Mouse (Mus musculus) ES-E14 (cell line): ENCODE data around the gene Gar1. TPM values are rescaled to one million over a fixed set of nuclear protein-coding genes. Genes with fewer than 3 reads are reported as not detected.

Source experiments
- DNase-seq: peaks from one replicate; pipeline ENCODE4 v3.0.0-alpha.2; 2013; ENCODE audit warnings: low read depth, low spot score
- H3K27ac ChIP-seq: 2 replicates; pipeline ENCODE4 v1.5.1; 2012; ENCODE audit warnings: low read depth, mild to moderate bottlenecking, low read length, moderate library complexity, mixed read lengths; ENCODE audit not compliant: poor library complexity, insufficient read depth, severe bottlenecking
- H3K36me3 ChIP-seq: 2 replicates; pipeline ENCODE4 v1.6.1; 2012; ENCODE audit warnings: mild to moderate bottlenecking, low read length, moderate library complexity, mixed read lengths; ENCODE audit not compliant: control insufficient read depth, poor library complexity, insufficient read depth, severe bottlenecking
- H3K4me1 ChIP-seq, 2 experiments: fragments of 150-350 bp in 1 of 2; sonication (generic) in 1 of 2; 2 replicates each; pipeline ENCODE4 v1.6.1; 2012; ENCODE audit warnings: low read length in 2 of 2, mild to moderate bottlenecking in 1 of 2, mixed read lengths in 1 of 2; ENCODE audit not compliant: control insufficient read depth in 2 of 2, insufficient read depth in 2 of 2, poor library complexity in 1 of 2
- H3K4me3 ChIP-seq, 2 experiments: fragments of 150-350 bp in 1 of 2; sonication (generic) in 1 of 2; 2 replicates each; pipeline ENCODE4 v1.5.1; 2012; ENCODE audit warnings: low read length in 2 of 2, low read depth in 1 of 2, mild to moderate bottlenecking in 1 of 2, mixed read lengths in 1 of 2; ENCODE audit not compliant: insufficient read depth in 1 of 2, poor library complexity in 1 of 2, severe bottlenecking in 1 of 2
- H3K9ac ChIP-seq: 2 replicates; pipeline ENCODE4 v1.6.1; 2012; ENCODE audit warnings: low read depth, mild to moderate bottlenecking, low read length, mixed read lengths; ENCODE audit not compliant: poor library complexity, insufficient read depth, severe bottlenecking
- H3K9me3 ChIP-seq: fragments of 150-350 bp; sonication (generic); 2 replicates; pipeline ENCODE4 v1.6.1; 2012; ENCODE audit warnings: low read depth, mild to moderate bottlenecking, low read length; ENCODE audit not compliant: control insufficient read depth, insufficient read depth
- CHD2 ChIP-seq: IDR thresholded peaks from 2 replicates; pipeline ENCODE4 v1.6.1; 2014; ENCODE audit warnings: mild to moderate bottlenecking, low read depth, low read length, inconsistent platforms
- HCFC1 ChIP-seq: IDR thresholded peaks from 2 replicates; pipeline ENCODE4 v1.6.1; 2012; ENCODE audit warnings: low read length, inconsistent platforms, borderline replicate concordance; ENCODE audit not compliant: insufficient read depth
- MAFK ChIP-seq: IDR thresholded peaks from 2 replicates; pipeline ENCODE4 v1.6.1; 2014; ENCODE audit warnings: mild to moderate bottlenecking, low read depth, low read length, inconsistent platforms; ENCODE audit not compliant: insufficient read depth
- ZC3H11A ChIP-seq: IDR thresholded peaks from 2 replicates; pipeline ENCODE4 v1.6.1; 2012; ENCODE audit warnings: low read depth, mild to moderate bottlenecking, inconsistent platforms, low read length, borderline replicate concordance
- ZNF384 ChIP-seq: IDR thresholded peaks from 2 replicates; pipeline ENCODE4 v1.6.1; 2012; ENCODE audit warnings: low read depth, low read length, inconsistent platforms
- in situ Hi-C, 2 experiments: fragments of 600-800 bp; cut with MboI; formaldehyde crosslinking; loops; one replicate each; pipeline ENCODE4 v1.15.1; 2025; ENCODE audit warnings: low sequenced_read_pairs in 2 of 2, inconsistent platforms in 1 of 2; ENCODE audit not compliant: unreplicated experiment in 2 of 2
- total RNA-seq: library from RNA; depleted of rRNA; stranded (reverse); fragments of 300-350 nt; gene quantifications from 2 replicates; pipeline ENCODE4 v1.2.3, GENCODE M21; 2012

Gene Gar1
- total RNA-seq, 1 experiment: 79.1 TPM

GRCm38 (mm10) chr3:129877327-129877726 is 46.1 kb upstream of the Gar1 start:
- H3K36me3 ChIP-seq: no peaks in the 10 kb centered on the region
- no peaks in the 10 kb centered on the region for H3K9me3 ChIP-seq
- no peak overlapping the region for H3K9ac ChIP-seq
- DNase-seq: no peak
- no peak overlapping the region for H3K4me3 ChIP-seq
- in situ Hi-C loops: no loop called here
- TF ChIP-seq ZNF384 (no peak), HCFC1 (no peak), CHD2 (no peak), MAFK (no peak), ZC3H11A (no peak)
- no peak overlapping the region for H3K27ac ChIP-seq
- H3K4me1 ChIP-seq: peaks cover 0 to 15% of the 10 kb centered on the region in 2 experiments; a peak in 3 of 4 replicates

- Histone ChIP-seq H3K9me3 (no peaks in the 10 kb centered on the region), H3K9ac (no peak overlapping the region), H3K4me3 (no peak overlapping the region), H3K4me1 (no peaks in the 10 kb centered on the region), H3K27ac (no peak overlapping the region), H3K36me3 (no peaks in the 10 kb centered on the region)
- in situ Hi-C loops: no loop called here
- peak; percentile 68 for DNase-seq
- peak; percentile 57; the same call in 1 of the 2 replicates for TF ChIP-seq ZC3H11A
- TF ChIP-seq CHD2: no peak
- TF ChIP-seq ZNF384: no peak
- no peak for TF ChIP-seq MAFK
- no peak for TF ChIP-seq HCFC1
Observed at GRCm38 (mm10) chr3:129863698-129864097, 32.5 kb upstream of the Gar1 start.

- in situ Hi-C loops: no loop called here
- H3K9ac ChIP-seq: no peak overlapping the region
- no peak overlapping the region for H3K4me3 ChIP-seq
- H3K9me3 ChIP-seq: no peaks in the 10 kb centered on the region
- no peaks in the 10 kb centered on the region for H3K4me1 ChIP-seq
- no peak for DNase-seq
- H3K36me3 ChIP-seq: no peaks in the 10 kb centered on the region
- H3K27ac ChIP-seq: no peak overlapping the region
- TF ChIP-seq ZNF384 (no peak), HCFC1 (no peak), ZC3H11A (no peak), CHD2 (no peak), MAFK (no peak)
Observed at GRCm38 (mm10) chr3:129862592-129862991, 31.4 kb upstream of the Gar1 start.

GRCm38 (mm10) chr3:129846846-129847245 is 15.7 kb upstream of the Gar1 start:
- Histone ChIP-seq H3K36me3 (no peaks in the 10 kb centered on the region), H3K4me3 (no peak overlapping the region), H3K9me3 (no peaks in the 10 kb centered on the region), H3K4me1 (0 out of 4 replicates have a peak, but pooled peaks cover 0 to 2% of the 10 kb centered on the region in 2 experiments), H3K9ac (no peak overlapping the region), H3K27ac (no peak overlapping the region)
- in situ Hi-C loops: no loop called here
- no peak for TF ChIP-seq ZNF384
- TF ChIP-seq CHD2: no peak
- TF ChIP-seq MAFK: no peak
- no peak for TF ChIP-seq ZC3H11A
- TF ChIP-seq HCFC1: no peak
- no peak for DNase-seq

- Histone ChIP-seq H3K9ac (no peak overlapping the region), H3K4me1 (0 out of 4 replicates have a peak, but pooled peaks cover 0 to 2% of the 10 kb centered on the region in 2 experiments), H3K4me3 (no peak overlapping the region), H3K9me3 (no peaks in the 10 kb centered on the region), H3K36me3 (no peaks in the 10 kb centered on the region), H3K27ac (no peak overlapping the region)
- TF ChIP-seq ZC3H11A: no peak
- no peak for TF ChIP-seq ZNF384
- no peak for TF ChIP-seq HCFC1
- no peak for TF ChIP-seq MAFK
- TF ChIP-seq CHD2: no peak
- in situ Hi-C loops: no loop called here
- no peak for DNase-seq
Observed at GRCm38 (mm10) chr3:129845868-129846267, 14.7 kb upstream of the Gar1 start.
